Mouse (Mus musculus) adrenal gland, postnatal 10 days (tissue): ENCODE results near the gene AU040320. TPM values are rescaled to one million over a fixed set of nuclear protein-coding genes. Genes with fewer than 3 reads are reported as not detected.

Source experiments
- DNase-seq: peaks from one replicate; pipeline ENCODE4 v3.0.0; 2021; ENCODE audit warnings: mixed read lengths
- total RNA-seq, 2 experiments: library from RNA; stranded (reverse); gene quantifications; 2 replicates each; pipeline ENCODE4 v1.2.3; 2021

AU040320 gene
- total RNA-seq, 2 experiments from 2014 or later, result 26.6 to 33.5 TPM

GRCm38 (mm10) chr4:126860268-126860986, 107.1 kb downstream of the AU040320 start:
- no peak for DNase-seq

GRCm38 (mm10) chr4:126861514-126862266, 108.3 kb downstream of the AU040320 start:
- DNase-seq, result no peak

- DNase-seq, result no peak
These were observed 115.4 kb downstream of the AU040320 start for GRCm38 (mm10) chr4:126868699-126869098.

DNA sequence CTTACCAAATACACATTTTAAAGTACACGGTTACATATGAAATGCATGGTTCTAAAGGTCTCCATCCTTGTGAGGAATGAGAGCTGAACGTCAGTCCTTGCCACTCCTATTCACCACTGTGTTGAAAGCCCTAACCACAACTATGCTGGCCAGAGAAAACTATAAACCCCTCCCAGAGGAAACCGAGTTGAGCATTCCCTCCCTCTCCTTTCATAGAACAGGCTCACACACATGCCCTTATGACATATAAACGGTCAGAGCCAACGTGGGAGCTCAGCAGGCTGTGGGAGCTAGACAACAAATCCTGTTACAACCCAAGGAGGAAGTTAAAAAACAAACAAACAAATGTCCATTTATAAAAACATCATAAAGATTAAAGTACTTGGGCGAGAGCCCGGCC, 119.4 kb downstream of the AU040320 start:
- no peak for DNase-seq

GRCm38 (mm10) chr4:126879560-126880275, 126.4 kb downstream of the AU040320 start:
- DNase-seq, result peak; percentile 20

DNA sequence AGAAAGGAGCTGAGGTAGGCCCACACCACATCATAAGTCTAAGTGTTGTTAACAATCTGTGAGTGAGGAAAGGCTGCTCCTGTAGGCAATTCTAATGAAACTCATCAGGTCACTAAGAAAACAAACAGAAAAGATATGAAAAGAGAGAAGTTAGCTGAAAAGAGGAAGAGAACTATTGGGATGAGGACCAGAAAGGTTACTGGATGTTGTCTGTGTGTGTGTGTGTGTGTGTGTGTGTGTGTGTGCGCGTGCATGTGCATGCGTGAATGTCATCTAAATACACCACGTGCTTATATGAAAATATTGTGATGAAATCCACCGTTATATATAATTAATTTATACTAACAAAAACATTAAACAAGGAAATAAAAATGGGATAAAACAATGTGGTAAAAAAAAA, 130.3 kb downstream of the AU040320 start:
- no peak for DNase-seq

- no peak for DNase-seq
These were observed 132.6 kb downstream of the AU040320 start for GRCm38 (mm10) chr4:126885953-126886352.

- no peak for DNase-seq
These were observed 136.5 kb downstream of the AU040320 start for GRCm38 (mm10) chr4:126889879-126890278.

Other genes starting within 250 kb of the AU040320 start
- 1 to 10 TPM; 4.0 to 6.4 TPM for gene Ago4, start 220.1 kb upstream of the AU040320 start, total RNA-seq
- 1 to 10 TPM; 8.5 to 8.9 TPM for gene Clspn, start 196.6 kb upstream of the AU040320 start, total RNA-seq
- gene 5730409E04Rik, start 143.7 kb upstream of the AU040320 start, total RNA-seq, result 10 to 100 TPM; 10.4 to 13.7 TPM
- gene Psmb2, start 75.9 kb upstream of the AU040320 start, total RNA-seq, result 100 to 1,000 TPM; 169 to 184 TPM
- gene Tfap2e, start 17.3 kb upstream of the AU040320 start, total RNA-seq, result not detected
- gene Ncdn, start 106 bp upstream of the AU040320 start, total RNA-seq, result 10 to 100 TPM; 22.0 to 23.1 TPM
- gene Zmym4, start 214.6 kb downstream of the AU040320 start, total RNA-seq, result 10 to 100 TPM; 33.1 to 47.3 TPM